Mouse (Mus musculus) adrenal gland, adult (tissue): ENCODE measurements at regions not wholly inside any gene's neighbourhood (a gene's known extent, or its start where the extent isn't known, plus 50 kb on each side); places are given as distances from the start of the nearest gene placed in this dataset.
A peak's percentile ranks its signal among the peaks of the same experiment; 100 is the strongest.

Experiments
- DNase-seq, 2 experiments: peaks; one replicate each; pipeline ENCODE4 v3.0.0; 2022 to 2023; ENCODE audit warnings: low spot score in 1 of 2; ENCODE audit not compliant: inconsistent age in 2 of 2

GRCm38 (mm10) chr8:113250264-113250663, 385.1 kb upstream of the Mon1b start:
- no peak for DNase-seq

- DNase-seq, result peak; percentile 45 to 77
Measured at GRCm38 (mm10) chr8:113254076-113254475, 381.3 kb upstream of the Mon1b start.

- DNase-seq, result no peak
Measured at GRCm38 (mm10) chr8:113259477-113259876, 375.9 kb upstream of the Mon1b start.

- no peak for DNase-seq
Measured at GRCm38 (mm10) chr8:113263296-113263695, 372.1 kb upstream of the Mon1b start.

DNA sequence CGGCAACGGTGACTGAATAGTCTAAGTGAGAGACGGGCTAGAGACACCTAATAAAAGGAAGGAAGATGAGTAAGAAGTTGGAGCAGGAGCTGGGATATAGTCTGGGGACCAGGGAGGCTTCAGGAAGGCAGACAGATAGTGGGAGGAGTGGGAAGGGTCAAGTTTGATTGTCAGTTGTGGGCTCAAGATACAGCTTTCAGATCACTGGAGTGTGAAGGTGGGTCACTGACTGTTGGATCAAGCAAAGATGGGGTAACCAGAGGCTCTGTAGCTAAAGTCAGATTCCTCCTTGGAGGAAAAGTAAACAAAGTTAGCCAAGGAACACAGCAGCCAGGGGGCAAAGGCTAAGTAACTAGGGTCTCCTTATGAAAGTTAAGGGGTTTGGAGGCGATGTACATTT, 364.1 kb upstream of the Mon1b start:
- DNase-seq, result no peak

DNA sequence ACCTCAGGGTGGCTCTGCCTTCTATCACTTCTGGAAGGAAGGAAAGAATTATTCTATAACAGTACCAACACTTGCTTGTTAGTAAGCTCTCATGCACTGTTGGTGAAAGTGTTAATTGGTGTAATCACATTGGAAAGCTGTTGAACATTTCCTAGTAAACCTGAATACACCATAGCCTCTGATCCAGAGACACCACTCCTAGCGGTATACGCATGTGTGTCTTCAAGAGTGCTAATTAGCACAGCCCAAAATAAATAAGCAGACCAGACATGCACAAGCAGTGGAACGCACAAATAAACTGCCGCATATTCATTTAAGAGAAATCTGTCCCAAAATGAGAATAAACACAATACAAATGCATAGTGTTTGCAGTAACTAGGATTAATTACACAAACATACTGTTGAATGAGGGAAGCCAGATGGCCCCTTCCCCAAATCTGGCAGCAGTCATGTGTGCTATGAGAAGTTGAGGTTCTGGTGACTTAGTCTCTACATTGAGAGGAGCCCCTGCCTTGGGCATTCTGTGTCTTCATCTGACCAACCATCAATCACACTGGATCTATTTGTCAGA, 335.0 kb upstream of the Mon1b start:
- DNase-seq, result no peak

DNA sequence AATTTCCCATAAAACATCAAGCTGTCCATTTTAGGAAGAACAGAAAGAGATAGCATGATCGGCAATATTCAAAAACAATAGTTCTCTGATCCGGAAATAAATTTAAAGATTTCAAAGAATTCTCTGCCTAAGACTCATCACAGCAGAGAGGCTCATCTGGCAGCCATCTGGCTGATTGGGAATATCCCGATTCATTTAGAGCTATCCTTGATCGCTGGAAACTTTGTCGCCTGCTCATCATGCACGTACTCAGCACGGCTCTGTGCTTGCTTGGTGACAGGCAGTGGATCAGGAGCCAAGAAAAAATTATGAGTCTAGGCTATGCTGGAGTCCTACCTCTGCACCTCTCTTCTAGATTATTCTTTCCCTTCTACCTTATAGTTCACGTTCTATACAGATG, 332.0 kb upstream of the Mon1b start:
- no peak for DNase-seq

DNA sequence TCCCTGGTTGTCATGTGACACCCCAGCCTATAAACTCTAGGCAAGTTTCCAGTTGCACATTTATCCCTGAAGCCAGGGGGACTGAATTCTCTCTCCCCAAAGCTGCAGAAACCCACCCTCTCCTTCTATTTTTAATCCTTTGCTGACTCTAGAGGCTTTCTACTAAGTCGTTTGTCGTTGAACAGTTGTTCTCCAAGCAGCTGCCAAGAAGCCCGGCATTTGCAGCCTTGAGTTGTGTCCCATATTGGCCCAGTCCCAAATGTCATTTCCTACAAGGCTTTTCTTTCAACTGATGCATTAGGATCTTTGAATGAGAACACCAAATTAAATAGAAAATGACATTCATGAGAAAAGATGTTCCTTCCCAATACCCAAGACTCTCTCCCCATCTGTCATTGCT, 318.2 kb upstream of the Mon1b start:
- peak in 1 of 2 experiments; percentile 29 for DNase-seq

GRCm38 (mm10) chr8:113331576-113331975, 303.8 kb upstream of the Mon1b start:
- DNase-seq, result no peak

DNA sequence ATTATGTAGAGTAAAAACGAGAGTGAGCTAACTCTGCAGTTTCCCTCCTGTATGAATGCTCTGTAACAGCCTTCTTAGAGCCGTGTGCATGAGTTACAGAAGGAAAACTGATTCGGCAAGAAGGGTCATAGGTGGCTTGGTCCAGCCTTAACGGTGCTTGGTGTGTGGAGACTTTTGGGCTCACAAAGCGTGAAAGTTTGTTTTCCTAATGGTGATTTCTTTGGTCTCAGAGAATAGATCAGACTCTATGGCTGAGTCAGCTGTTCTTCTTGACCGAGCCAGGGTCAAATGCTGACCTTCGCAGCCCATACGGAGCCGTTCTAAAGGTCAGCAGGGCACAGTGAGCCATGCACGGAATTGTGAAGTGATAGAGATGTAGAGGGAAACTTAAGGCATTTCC, 294.1 kb upstream of the Mon1b start:
- DNase-seq, result peak; percentile 11 to 52

- peak in 1 of 2 experiments; percentile 60 for DNase-seq
Measured at GRCm38 (mm10) chr8:113361900-113362299, 273.5 kb upstream of the Mon1b start.

DNA sequence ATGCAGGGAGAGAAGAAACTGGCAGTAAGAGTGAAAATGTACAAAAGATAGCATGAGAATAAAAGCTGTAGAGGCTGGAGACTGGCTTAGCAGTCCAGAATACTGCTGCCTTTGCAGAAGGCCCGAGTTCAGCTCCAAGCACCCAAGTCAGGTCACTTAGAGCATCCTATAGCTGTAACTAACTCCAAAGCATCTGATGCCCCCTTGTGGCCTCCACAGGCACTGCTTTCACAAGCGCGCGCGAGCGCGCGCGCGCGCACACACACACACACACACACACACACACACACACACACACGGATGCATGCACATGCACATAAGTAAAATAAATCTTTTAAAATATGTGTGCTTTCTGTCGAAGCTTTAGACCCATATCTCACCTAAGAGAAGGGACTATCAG, 271.2 kb upstream of the Mon1b start:
- no peak for DNase-seq

GRCm38 (mm10) chr8:113383517-113383916, 251.9 kb upstream of the Mon1b start:
- DNase-seq, result no peak

- peak in 1 of 2 experiments; percentile 33 for DNase-seq
Measured at GRCm38 (mm10) chr8:113383974-113384373, 251.4 kb upstream of the Mon1b start.

- DNase-seq, result no peak
Measured at GRCm38 (mm10) chr8:113389504-113389903, 245.9 kb upstream of the Mon1b start.

DNA sequence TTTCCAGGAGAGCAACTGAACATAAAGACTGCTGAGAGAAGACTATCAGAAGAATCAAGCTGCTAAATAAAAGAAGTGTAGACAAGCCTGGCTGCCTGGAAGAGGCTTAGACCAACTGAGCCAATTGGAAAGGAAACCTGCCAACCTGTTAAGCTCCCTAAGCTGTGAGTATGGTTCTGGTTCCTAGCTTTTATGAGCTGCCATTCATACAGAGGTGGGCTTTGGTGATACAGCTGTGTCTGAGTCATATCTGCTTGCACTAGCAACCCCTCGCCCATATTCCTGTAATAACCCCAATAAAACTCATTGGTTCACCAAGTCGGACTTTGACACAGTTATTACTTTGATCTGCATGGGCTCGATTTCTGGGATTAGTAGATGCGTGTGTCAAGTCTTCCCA, 245.3 kb upstream of the Mon1b start:
- DNase-seq, result no peak

DNA sequence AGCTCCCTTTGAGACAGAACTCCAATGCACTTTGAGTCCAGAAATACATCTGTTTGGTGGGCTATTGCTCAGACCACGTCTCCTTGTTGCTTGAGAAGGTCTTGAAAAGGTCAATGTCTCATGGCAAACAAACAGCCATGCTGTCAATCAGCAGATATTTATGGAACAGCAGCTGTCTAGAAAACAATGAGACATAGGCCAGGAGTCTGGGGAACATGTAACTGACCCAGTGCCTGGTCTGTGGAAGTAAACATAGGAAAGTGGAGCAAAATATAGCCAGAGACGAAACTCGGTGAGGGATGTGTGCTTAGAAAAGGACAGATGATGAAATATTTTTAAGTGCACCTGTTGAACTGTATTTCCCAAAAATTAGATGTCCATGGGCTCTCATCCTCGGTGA, 241.1 kb upstream of the Mon1b start:
- DNase-seq, result no peak

DNA sequence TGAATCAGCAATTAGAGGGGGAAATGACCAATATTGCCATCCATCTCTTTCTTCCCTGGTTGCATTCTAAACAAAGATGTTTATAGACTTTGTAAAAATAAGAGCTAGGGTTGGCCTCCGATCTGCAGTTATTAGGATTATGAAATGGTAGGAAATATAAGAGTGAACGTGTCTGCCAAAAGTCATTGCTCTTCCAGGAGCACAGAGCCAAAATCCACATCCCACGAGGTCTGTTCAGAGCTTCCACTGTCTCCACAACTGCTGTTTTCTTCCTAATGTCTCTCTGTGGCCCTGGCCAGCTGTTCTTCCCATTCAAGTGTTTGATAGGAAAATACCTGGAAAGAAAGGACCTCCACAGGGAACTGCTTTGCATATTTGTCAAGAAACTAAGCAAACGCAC, 230.2 kb upstream of the Mon1b start:
- no peak for DNase-seq

DNA sequence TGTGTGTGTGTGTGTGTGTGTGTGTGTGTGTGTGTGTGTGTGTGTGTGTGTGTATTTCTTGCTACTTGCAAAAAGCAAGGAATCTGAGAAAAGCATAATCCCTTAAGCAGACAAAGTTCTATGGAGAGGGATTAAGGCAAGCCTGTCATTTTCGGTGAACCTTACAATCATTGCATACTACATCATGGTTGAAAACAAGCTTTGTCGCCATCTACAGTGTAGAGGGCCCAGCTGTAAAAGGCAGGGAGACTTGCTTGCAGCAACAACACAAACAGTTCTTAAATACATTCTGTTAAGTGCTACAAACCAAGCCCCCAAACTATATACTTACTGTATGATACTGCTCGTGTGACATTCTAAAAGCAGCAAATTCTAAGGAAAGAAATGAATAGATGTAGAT, 216.0 kb upstream of the Mon1b start:
- DNase-seq, result no peak

DNA sequence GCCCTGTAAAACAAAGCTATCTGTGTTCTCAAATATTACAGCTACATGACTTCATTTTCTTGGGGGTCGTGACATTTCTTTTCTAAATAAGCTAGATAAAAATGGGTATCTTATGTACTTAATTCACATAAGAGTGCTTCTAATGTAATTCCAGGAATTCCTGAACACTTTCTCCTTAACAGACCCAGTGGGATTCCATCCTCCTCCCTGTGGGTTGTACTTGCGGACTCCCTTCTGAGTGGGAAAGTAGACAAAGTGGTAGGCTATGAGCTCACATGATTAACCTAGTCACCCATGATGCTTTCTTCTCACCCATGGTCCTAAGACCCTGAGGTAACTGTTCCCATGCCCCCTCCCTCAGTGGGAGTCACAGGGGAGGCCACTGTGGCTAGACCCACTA, 212.7 kb upstream of the Mon1b start:
- DNase-seq, result no peak

- DNase-seq, result no peak
Measured at GRCm38 (mm10) chr8:113439088-113439487, 196.3 kb upstream of the Mon1b start.

- DNase-seq, result no peak
Measured at GRCm38 (mm10) chr8:113454022-113454421, 181.4 kb upstream of the Mon1b start.

DNA sequence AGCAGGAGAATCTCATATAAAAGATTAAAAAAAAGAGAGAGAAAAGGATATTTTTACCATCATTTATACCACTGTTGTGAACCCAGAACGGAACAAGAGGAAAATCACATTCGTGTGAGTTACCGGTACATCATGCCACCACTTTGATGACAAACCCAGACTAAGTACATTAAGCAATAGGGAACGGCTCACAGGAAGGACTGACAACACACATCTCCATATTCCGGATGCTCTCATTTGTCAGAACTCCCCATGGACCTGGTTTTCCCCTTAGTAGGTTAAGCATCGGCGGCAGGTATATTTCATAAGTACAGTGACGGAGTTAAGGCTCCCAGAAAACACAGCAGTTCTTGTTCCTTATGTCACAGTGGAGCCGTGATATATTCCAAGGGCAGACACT, 170.8 kb upstream of the Mon1b start:
- DNase-seq, result no peak

DNA sequence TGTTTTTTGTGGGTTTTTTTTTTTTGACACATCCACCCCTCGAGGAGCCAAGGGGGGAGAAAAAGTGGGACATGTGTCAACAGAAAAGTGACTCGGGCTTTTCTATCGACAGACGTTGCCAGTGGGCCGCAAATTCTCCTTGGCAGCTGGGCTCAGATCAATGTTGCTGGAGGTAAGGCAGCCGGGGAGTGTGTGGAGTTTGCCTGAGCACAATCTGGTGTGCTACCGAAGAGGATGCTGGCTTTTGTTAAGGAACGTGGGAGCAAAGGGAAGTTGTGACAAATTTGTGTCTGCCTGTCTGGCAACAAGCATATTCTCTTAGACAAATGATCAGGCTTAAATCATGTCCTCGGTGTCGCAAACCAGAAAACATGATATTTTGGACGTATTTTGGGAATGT, 170.2 kb upstream of the Mon1b start:
- no peak for DNase-seq
